Mouse (Mus musculus) stomach, embryonic 14.5 days (tissue): ENCODE results near the gene Krtap16-1. TPM values are rescaled to one million over a fixed set of nuclear protein-coding genes. Genes with fewer than 3 reads are reported as not detected.

Experiments used
- ATAC-seq: fragments of 200-750 bp; cut with Nextera tagmentation; 2 replicates; pipeline ENCODE4 v1.8.0; 2017; ENCODE audit warnings: low read depth, moderate TSS enrichment; ENCODE audit not compliant: insufficient number of reproducible peaks, insufficient read depth, low FRiP score
- H3K27ac ChIP-seq: fragments of 300-500 bp; sonication (generic); 2 replicates; pipeline ENCODE4 v1.5.1; 2014; ENCODE audit warnings: mild to moderate bottlenecking, low read length, moderate library complexity, mixed read lengths
- H3K27me3 ChIP-seq: fragments of 300-500 bp; sonication (generic); 2 replicates; pipeline ENCODE4 v1.6.1; 2014; ENCODE audit warnings: low read length, control low read depth, mixed read lengths; ENCODE audit not compliant: control insufficient read depth, insufficient read depth
- H3K36me3 ChIP-seq: fragments of 300-500 bp; sonication (generic); 2 replicates; pipeline ENCODE4 v1.6.1; 2014; ENCODE audit warnings: mild to moderate bottlenecking, control low read depth, low read length, moderate library complexity, mixed read lengths; ENCODE audit not compliant: control insufficient read depth, insufficient read depth
- H3K4me1 ChIP-seq: fragments of 300-500 bp; sonication (generic); 2 replicates; pipeline ENCODE4 v1.6.1; 2014; ENCODE audit warnings: low read length, control low read depth, mixed read lengths; ENCODE audit not compliant: control insufficient read depth, insufficient read depth
- H3K4me2 ChIP-seq: fragments of 300-500 bp; sonication (generic); replicated peaks from 2 replicates; pipeline ENCODE4 v1.6.1; 2014; ENCODE audit warnings: low read depth, low read length, control low read depth
- H3K4me3 ChIP-seq: fragments of 300-500 bp; sonication (generic); 2 replicates; pipeline ENCODE4 v1.5.1; 2014; ENCODE audit warnings: low read depth, low read length, control low read depth
- H3K9ac ChIP-seq: fragments of 300-500 bp; sonication (generic); replicated peaks from 2 replicates; pipeline ENCODE4 v1.6.1; 2014; ENCODE audit warnings: low read depth, mild to moderate bottlenecking, control low read depth, low read length, moderate library complexity, mixed read lengths
- H3K9me3 ChIP-seq: fragments of 300-500 bp; sonication (generic); 2 replicates; pipeline ENCODE4 v1.6.1; 2016; ENCODE audit warnings: low read depth, low read length, control low read depth; ENCODE audit not compliant: control insufficient read depth
- WGBS: fragments of 180-500 bp; shearing (Covaris S2); extraction: QIAGEN DNeasy Blood & Tissue Kit; methylation state at CpG from one replicate; pipeline ENCODE4 v1.1.7; 2014; 5-methylcytosine and 5-hydroxymethylcytosine counted together
- polyA plus RNA-seq: library from polyadenylated mRNA; unstranded; fragments of >200 nt; fragmentation: Nextera tagmentation; extraction: Ambion mirVana; gene quantifications from 2 replicates; pipeline ENCODE4 v1.2.1, GENCODE M21; 2014

The Krtap16-1 gene
- polyA plus RNA-seq, 1 experiment from 2014 or later, result not detected

DNA sequence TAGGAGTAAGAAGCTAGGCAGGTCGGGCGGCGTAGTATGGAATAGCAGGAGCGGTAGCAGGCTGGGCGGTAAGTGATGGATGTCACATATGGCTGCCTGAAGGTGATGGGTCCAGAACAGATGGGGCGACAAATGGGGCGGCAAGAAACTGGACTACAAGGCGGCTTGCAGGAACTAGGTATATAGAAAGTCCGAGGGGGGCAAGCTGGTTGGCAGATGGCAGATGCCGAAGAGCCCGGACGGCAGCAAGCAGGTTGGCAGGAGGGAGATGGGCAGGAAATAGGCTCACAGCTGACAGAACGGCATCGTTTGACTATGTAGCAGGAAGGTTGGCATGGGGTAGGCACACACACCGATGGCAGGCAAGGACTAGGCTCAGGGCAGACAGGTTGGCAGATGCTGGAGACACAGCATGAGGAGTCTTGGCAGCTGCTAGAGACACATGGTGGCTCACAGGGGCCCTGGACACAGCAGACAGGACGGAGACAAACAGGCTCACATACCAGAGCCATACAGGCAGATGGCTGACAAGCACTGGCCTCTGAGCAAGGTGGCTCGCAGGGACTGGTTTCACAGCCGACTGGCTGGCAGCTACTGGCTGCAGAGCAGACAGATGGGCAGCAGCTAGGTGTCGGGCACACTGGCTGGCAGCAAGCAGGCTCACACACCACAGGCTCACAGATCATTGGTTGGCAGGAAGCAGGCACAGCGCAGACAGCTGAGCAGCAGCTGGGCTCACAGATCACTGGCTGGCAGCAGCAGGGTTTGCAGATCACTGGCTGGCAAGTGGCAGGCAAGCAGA is 905 bp downstream of the Krtap16-1 start:
- H3K36me3 ChIP-seq, result no peaks in the 10 kb centered on the region
- H3K9me3 ChIP-seq, result no peaks in the 10 kb centered on the region
- H3K4me2 ChIP-seq, result no peak overlapping the region
- H3K4me3 ChIP-seq, result no peak overlapping the region
- no peaks in the 10 kb centered on the region for H3K27me3 ChIP-seq
- no peaks in the 10 kb centered on the region for H3K4me1 ChIP-seq
- H3K27ac ChIP-seq, result no peak overlapping the region
- H3K9ac ChIP-seq, result no peak overlapping the region
- no peak for ATAC-seq
- WGBS, result 79% methylated on average over 20 of the region's 20 CpGs

DNA sequence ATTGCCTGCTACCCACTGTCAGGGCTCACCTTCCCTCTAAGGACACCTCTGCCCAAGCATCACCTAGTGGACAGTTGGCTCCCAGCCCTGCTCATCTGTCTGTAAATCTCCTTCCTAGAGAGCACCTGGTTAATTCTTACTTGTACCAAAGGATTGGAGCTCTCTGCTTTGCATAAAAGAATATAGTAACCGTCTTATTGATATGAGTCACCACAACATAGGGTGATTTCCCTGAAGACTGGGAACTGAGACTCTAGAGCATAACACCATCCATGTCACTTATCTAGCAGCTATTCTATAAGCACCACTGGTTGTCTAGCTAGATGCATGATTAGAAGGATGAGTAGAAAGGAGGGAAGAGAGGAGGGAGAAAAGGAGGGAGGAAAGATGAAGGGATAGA is 3.0 kb downstream of the Krtap16-1 start:
- Histone ChIP-seq H3K36me3 (no peaks in the 10 kb centered on the region), H3K27ac (no peak overlapping the region), H3K4me2 (no peak overlapping the region), H3K4me1 (no peaks in the 10 kb centered on the region), H3K9ac (no peak overlapping the region), H3K9me3 (no peaks in the 10 kb centered on the region), H3K27me3 (no peaks in the 10 kb centered on the region), H3K4me3 (no peak overlapping the region)
- WGBS, result 93% methylated on average over 1 of the region's 1 CpGs
- no peak for ATAC-seq

DNA sequence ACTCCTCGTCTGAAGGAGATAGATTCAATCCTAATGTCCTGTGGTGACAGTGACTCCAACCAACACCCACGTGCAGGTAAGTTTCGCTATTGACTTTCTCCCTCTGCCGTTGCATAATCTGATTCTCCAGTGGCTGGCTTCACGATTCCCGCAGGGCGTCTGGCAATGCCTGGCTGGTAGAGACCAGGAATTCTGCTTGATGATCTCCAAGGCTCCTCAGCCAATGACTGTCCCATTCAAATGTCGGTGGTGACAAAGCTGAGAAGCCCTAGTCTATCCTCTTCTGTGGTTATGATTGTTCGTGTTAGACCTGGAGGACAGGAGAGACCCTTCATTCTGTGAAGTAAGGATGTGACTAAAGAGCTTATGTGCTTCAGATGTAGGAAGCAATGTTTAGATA is 3.7 kb downstream of the Krtap16-1 start:
- H3K9me3 ChIP-seq, result no peaks in the 10 kb centered on the region
- no peak overlapping the region for H3K4me2 ChIP-seq
- no peak overlapping the region for H3K9ac ChIP-seq
- no peak for ATAC-seq
- no peaks in the 10 kb centered on the region for H3K36me3 ChIP-seq
- H3K27me3 ChIP-seq, result no peaks in the 10 kb centered on the region
- 83% methylated on average over 9 of the region's 9 CpGs for WGBS
- H3K4me3 ChIP-seq, result no peak overlapping the region
- H3K27ac ChIP-seq, result no peak overlapping the region
- no peaks in the 10 kb centered on the region for H3K4me1 ChIP-seq

DNA sequence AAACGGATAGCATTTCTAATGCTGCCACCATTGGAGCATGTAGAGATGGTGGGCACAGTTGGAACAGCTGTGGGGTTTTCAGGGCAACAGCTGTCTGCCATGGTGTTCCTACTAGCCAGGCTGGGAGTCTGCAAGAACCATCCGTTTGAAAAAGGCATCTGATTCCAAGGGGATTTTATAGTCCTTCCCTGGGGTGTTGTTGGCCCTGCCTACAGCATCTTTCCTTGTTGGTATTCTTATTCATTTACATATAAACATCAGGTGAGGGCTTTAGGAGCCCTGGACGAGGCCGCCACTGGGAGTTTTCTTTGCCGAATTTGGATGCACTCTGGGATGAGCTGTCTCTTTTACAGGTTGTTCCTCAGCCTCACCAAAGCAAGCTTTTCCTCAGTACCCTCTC is 7.4 kb downstream of the Krtap16-1 start, which contains the start of gene Krtap29-1:
TSS of gene Krtap29-1 (minus strand) at position 101 of the 400 bp plus-strand sequence.
- no peak within 1 kb of the TSS for H3K4me2 ChIP-seq
- no peak for ATAC-seq
- H3K36me3 ChIP-seq, result no peaks in the 10 kb centered on the region
- H3K4me3 ChIP-seq, result no peak within 1 kb of the TSS
- no peak within 1 kb of the TSS for H3K9ac ChIP-seq
- no peaks in the 10 kb centered on the region for H3K4me1 ChIP-seq
- no peaks in the 10 kb centered on the region for H3K27me3 ChIP-seq
- WGBS, result 72% methylated on average over 5 of the region's 5 CpGs
- no peaks in the 10 kb centered on the region for H3K9me3 ChIP-seq
- no peak within 1 kb of the TSS for H3K27ac ChIP-seq

DNA sequence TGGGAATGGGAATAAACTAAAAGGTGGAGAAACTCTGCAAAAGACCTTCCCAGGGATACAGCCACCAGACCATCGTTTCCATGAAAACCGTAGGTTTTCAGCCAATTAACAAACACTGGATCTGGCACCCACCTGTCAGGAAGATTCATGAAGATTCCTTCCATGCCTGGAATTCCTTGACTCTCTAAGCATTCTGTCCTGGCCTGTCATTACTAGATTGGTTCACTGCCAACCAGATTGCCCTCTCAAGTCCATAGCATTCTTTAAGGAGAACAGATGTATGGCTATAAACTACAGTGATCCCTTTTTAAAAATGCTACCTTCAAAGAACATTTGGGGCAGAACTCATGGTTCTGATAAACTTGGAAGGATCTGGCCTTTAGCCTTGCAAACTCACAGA is 20.4 kb downstream of the Krtap16-1 start:
- H3K9ac ChIP-seq, result no peak overlapping the region
- H3K4me1 ChIP-seq, result no peaks in the 10 kb centered on the region
- ATAC-seq, result no peak
- no peak overlapping the region for H3K4me3 ChIP-seq
- no peaks in the 10 kb centered on the region for H3K9me3 ChIP-seq
- 8% methylated on average over 2 of the region's 2 CpGs for WGBS
- no peak overlapping the region for H3K4me2 ChIP-seq
- H3K27me3 ChIP-seq, result no peaks in the 10 kb centered on the region
- H3K36me3 ChIP-seq, result no peaks in the 10 kb centered on the region
- H3K27ac ChIP-seq, result no peak overlapping the region

DNA sequence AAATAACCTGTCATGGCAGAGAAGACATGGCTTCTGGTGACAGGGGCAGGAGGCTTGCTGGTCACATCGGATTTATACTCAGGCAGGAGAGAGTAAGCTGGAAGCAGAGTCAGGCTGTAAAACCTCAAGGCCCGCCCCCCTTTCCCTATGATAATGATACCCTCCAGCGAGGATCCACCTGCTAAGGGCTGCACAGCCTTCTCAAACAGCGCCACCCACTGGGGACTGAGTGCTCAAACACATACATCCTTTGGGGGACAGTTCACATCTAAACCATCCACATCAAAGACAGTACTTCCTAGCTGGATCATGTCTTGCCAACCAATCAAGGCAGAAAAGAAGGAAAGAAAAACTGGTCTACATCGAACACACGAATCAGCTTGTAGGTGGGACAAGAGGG is 22.2 kb downstream of the Krtap16-1 start:
- no peaks in the 10 kb centered on the region for H3K36me3 ChIP-seq
- 62% methylated on average over 6 of the region's 6 CpGs for WGBS
- H3K4me1 ChIP-seq, result no peaks in the 10 kb centered on the region
- no peak overlapping the region for H3K9ac ChIP-seq
- H3K9me3 ChIP-seq, result no peaks in the 10 kb centered on the region
- H3K4me3 ChIP-seq, result no peak overlapping the region
- no peaks in the 10 kb centered on the region for H3K27me3 ChIP-seq
- H3K27ac ChIP-seq, result no peak overlapping the region
- ATAC-seq, result no peak
- H3K4me2 ChIP-seq, result no peak overlapping the region

DNA sequence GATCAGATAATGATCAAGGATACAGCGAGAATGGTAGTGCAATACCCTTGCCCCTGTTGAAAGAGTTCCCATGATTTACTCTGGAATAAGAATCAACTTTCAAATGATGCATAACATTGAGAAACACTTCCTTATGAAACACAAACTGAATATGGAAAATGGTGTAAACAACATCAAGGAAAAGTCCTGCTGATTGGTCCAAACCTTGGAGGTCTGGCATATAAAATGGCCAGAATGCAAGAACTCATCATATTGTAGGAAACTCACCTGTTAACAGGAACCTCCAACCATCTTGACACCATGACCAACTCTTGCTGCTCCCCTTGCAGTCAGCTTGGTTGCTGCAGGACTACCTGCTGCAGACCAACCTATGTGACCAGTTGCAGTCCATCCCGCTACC is 38.2 kb downstream of the Krtap16-1 start, which contains the start of gene Krtap9-5:
TSS of gene Krtap9-5 (plus strand) at position 301 of the 400 bp plus-strand sequence.
- Histone ChIP-seq H3K27ac (no peak within 1 kb of the TSS), H3K4me3 (no peak within 1 kb of the TSS), H3K27me3 (no peaks in the 10 kb centered on the region), H3K9ac (no peak within 1 kb of the TSS), H3K9me3 (no peaks in the 10 kb centered on the region), H3K36me3 (no peaks in the 10 kb centered on the region), H3K4me1 (no peaks in the 10 kb centered on the region), H3K4me2 (no peak within 1 kb of the TSS)
- WGBS, result 91% methylated on average over 2 of the region's 2 CpGs
- ATAC-seq, result no peak

DNA sequence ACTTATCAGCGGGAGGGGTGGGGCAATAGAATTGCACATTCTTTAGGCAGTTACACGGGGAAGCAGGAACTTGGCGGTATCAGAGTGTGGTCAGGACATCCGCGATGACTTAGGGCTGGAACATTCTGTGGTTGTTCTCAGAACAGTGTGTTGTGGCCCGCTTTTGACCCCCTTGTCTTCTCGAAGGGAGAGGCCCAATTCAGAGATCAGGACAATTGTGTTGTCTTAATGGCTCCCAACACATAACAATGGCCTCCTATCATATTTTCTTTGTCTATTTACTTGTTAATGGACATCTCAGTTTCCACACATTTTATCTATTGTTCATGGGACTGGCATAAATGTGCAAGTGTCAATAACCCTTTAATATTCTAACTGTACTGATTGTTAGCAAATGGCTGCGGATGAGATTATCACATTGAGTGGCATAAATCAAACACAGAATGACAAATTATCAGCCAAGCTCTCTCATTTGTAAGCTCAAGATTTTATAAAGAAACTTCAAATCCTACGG is 48.6 kb downstream of the Krtap16-1 start:
- no peak for ATAC-seq
- Histone ChIP-seq H3K4me1 (no peaks in the 10 kb centered on the region), H3K4me2 (no peak overlapping the region), H3K27ac (no peak overlapping the region), H3K9me3 (no peaks in the 10 kb centered on the region), H3K4me3 (no peak overlapping the region), H3K27me3 (no peaks in the 10 kb centered on the region), H3K36me3 (no peaks in the 10 kb centered on the region), H3K9ac (no peak overlapping the region)
- WGBS, result 81% methylated on average over 9 of the region's 9 CpGs
